Mouse (Mus musculus): ENCODE results near the gene Msx1. TPM values are rescaled to one million over a fixed set of nuclear protein-coding genes. Genes with fewer than 3 reads are reported as not detected.

Msx1 gene
- polyA plus RNA-seq, 1 experiment = not detected

DNA sequence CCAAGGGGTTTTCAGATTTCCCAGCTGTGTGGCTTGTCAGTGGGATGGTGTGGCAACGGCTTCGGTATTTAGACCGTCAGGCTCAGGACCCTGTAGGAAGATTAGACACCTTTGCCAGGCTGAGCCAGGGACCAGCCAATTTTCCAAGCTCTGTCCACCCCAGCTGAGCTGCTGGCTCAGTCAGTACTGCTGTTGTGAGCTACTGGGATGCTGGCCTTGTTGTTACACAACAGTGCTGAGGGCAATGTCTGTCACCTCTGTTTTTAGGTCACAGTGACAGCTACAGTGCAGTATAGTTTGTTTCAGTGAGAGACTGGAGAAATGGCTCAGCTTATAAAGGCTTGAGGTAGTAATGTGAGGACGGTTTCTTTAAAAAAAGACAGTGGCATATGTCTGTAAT, 50.4 kb downstream of the Msx1 start:
- no peaks in the 10 kb centered on the region for H3K4me1 ChIP-seq (ENCODE audit: control insufficient read depth)
- no peaks in the 10 kb centered on the region for H3K27me3 ChIP-seq (ENCODE audit: control insufficient read depth)
- H3K36me3 ChIP-seq (ENCODE audit: control insufficient read depth) = no peaks in the 10 kb centered on the region
- H3K9me3 ChIP-seq (ENCODE audit: control insufficient read depth, low read length) = no peaks in the 10 kb centered on the region; the same call in none of the 2 replicates
- H3K4me3 ChIP-seq (replicated peaks) = no peak overlapping the region
- TF ChIP-seq TAL1 (IDR thresholded peaks at IDR 0.05; ENCODE audit: low read length) = no peak
- TF ChIP-seq GATA1 (IDR thresholded peaks at IDR 0.05; ENCODE audit: low read length) = no peak

- H3K9me3 ChIP-seq (ENCODE audit: control insufficient read depth, low read length) = no peaks in the 10 kb centered on the region; the same call in none of the 2 replicates
- TF ChIP-seq GATA1 (IDR thresholded peaks at IDR 0.05; ENCODE audit: low read length) (no peak), TAL1 (IDR thresholded peaks at IDR 0.05; ENCODE audit: low read length) (no peak)
- H3K4me3 ChIP-seq (replicated peaks) = no peak overlapping the region
- H3K4me1 ChIP-seq (ENCODE audit: control insufficient read depth) = no peaks in the 10 kb centered on the region
- H3K36me3 ChIP-seq (ENCODE audit: control insufficient read depth) = no peaks in the 10 kb centered on the region
- H3K27me3 ChIP-seq (ENCODE audit: control insufficient read depth) = no peaks in the 10 kb centered on the region
Observed at GRCm38 (mm10) chr5:37770870-37771269, 53.5 kb downstream of the Msx1 start.

Other genes with a start within 250 kb of the Msx1 start
- gene Stk32b, start 107.4 kb downstream of the Msx1 start, polyA plus RNA-seq (2012) = 0.03 and 0.04 TPM in 2 replicates
- not detected in 2 replicates for gene Cytl1, start 89.1 kb downstream of the Msx1 start, polyA plus RNA-seq (2012)
- 2.3 and 2.8 TPM in 2 replicates for gene Stx18, start 214.2 kb upstream of the Msx1 start, polyA plus RNA-seq (2012)